Mouse (Mus musculus): ENCODE measurements around the gene Aunip.

- TF ChIP-seq CTCF (IDR thresholded peaks at IDR 0.05; ENCODE audit: low read depth) = no peak
- no peak for TF ChIP-seq EP300 (IDR thresholded peaks at IDR 0.05; ENCODE audit: low read depth)
Measured at GRCm38 (mm10) chr4:134482442-134482841, 28.4 kb upstream of the Aunip start.
